ENCODE assay signal across 8 mouse cellular contexts in genomic region chr4:138748369-138749072, GRCm38 (mm10). TPM values are rescaled to one million over a fixed set of nuclear protein-coding genes. Genes with fewer than 3 reads are reported as not detected.
A peak's percentile ranks its signal among the peaks of the same experiment; 100 is the strongest.
DNase-seq lines count a peak whose midpoint lies in the region; ATAC-seq and TF ChIP-seq lines count a peak whose summit lies in the region.

No protein-coding gene starts in this region.

- no peaks in the 10 kb centered on the region for H3K9me3 ChIP-seq in heart, postnatal 0 days (replicated peaks; ENCODE audit: control insufficient read depth, low read length)
- peaks cover 6% of the 10 kb centered on the region; the same call in 1 of the 2 replicates for H3K9me3 ChIP-seq in heart, embryonic 12.5 days (replicated peaks)
- 0 out of 2 replicates have a peak, but pooled peaks cover 2% of the 10 kb centered on the region for H3K9me3 ChIP-seq in embryonic facial prominence, embryonic 10.5 days
- H3K9me3 ChIP-seq in hindbrain, postnatal 0 days (ENCODE audit: low read length), result no peaks in the 10 kb centered on the region

- no peak overlapping the region for H3K4me2 ChIP-seq in heart, postnatal 0 days (ENCODE audit: low read depth, low read length)
- no peak overlapping the region for H3K4me2 ChIP-seq in heart, embryonic 12.5 days
- no peak overlapping the region for H3K4me2 ChIP-seq in hindbrain, postnatal 0 days (ENCODE audit: low read depth, low read length)

- intact Hi-C loops in left cerebral cortex, postnatal 4 days (cut with DNase I), result no loop called here

- no peaks in the 10 kb centered on the region for H3K4me1 ChIP-seq in heart, postnatal 0 days (ENCODE audit: control insufficient read depth, insufficient read depth)
- no peaks in the 10 kb centered on the region for H3K4me1 ChIP-seq in heart, embryonic 12.5 days (replicated peaks)
- peaks cover 19% of the 10 kb centered on the region for H3K4me1 ChIP-seq in embryonic facial prominence, embryonic 10.5 days
- no peaks in the 10 kb centered on the region; the same call in 1 of the 2 replicates for H3K4me1 ChIP-seq in hindbrain, postnatal 0 days (ENCODE audit: insufficient read depth, low read length)
- peaks cover 19% of the 10 kb centered on the region for H3K4me1 ChIP-seq in olfactory bulb, adult 2 months (ENCODE audit: control insufficient read depth, insufficient read depth, low read length)

- no peak overlapping the region for H3K4me3 ChIP-seq in heart, postnatal 0 days (ENCODE audit: low read depth, low read length)
- no peak overlapping the region for H3K4me3 ChIP-seq in heart, embryonic 12.5 days
- no peak overlapping the region for H3K4me3 ChIP-seq in embryonic facial prominence, embryonic 10.5 days
- no peak overlapping the region for H3K4me3 ChIP-seq in hindbrain, postnatal 0 days (ENCODE audit: low read length)
- no peak overlapping the region for H3K4me3 ChIP-seq in olfactory bulb, adult 2 months (ENCODE audit: insufficient read depth, low read depth, low read length)

- H3K36me3 ChIP-seq in heart, postnatal 0 days (replicated peaks; ENCODE audit: control insufficient read depth, insufficient read depth, low read length), result no peaks in the 10 kb centered on the region
- H3K36me3 ChIP-seq in heart, embryonic 12.5 days, result no peaks in the 10 kb centered on the region
- no peaks in the 10 kb centered on the region for H3K36me3 ChIP-seq in embryonic facial prominence, embryonic 10.5 days (replicated peaks)
- no peaks in the 10 kb centered on the region for H3K36me3 ChIP-seq in hindbrain, postnatal 0 days (ENCODE audit: insufficient read depth, low read length)

- WGBS in heart, postnatal 0 days, result 45% methylated on average over 8 of the region's 8 CpGs
- 49% methylated on average over 8 of the region's 8 CpGs for WGBS in heart, embryonic 12.5 days
- 58% methylated on average over 8 of the region's 8 CpGs for WGBS in embryonic facial prominence, embryonic 10.5 days
- WGBS in hindbrain, postnatal 0 days, result 54% methylated on average over 8 of the region's 8 CpGs
- 60% methylated on average over 8 of the region's 8 CpGs for WGBS in olfactory bulb, adult 2 months

- peak; percentile 16 for DNase-seq in heart, postnatal 0 days (ENCODE audit: low spot score)
- peak; percentile 54 for DNase-seq in NIH3T3 (ENCODE audit: low read depth)
- peak; percentile 36 for DNase-seq in embryonic facial prominence, embryonic 10.5 days (ENCODE audit: low spot score)
- peak; percentile 83 for DNase-seq in hindbrain, postnatal 0 days (ENCODE audit: low spot score)
- DNase-seq in left cerebral cortex, postnatal 4 days, result peak; percentile 52

- no peak for TF ChIP-seq POLR2A in olfactory bulb, adult 2 months (IDR thresholded peaks at IDR 0.05; ENCODE audit: insufficient read depth, low read depth, low read length)

- peak; percentile 40; the same call in 1 of the 2 replicates for ATAC-seq in heart, postnatal 0 days (ENCODE audit: insufficient read depth, low read depth)
- ATAC-seq in heart, embryonic 12.5 days (ENCODE audit: insufficient number of reproducible peaks, low FRiP score), result no peak; the same call in 1 of the 2 replicates
- ATAC-seq in hindbrain, postnatal 0 days, result peak; percentile 65
- no peak for ATAC-seq in megakaryocyte, adult 5-6 weeks (ENCODE audit: poor library complexity, severe bottlenecking)

- no peak overlapping the region for H3K9ac ChIP-seq in heart, postnatal 0 days (replicated peaks; ENCODE audit: low read depth, low read length)
- no peak overlapping the region for H3K9ac ChIP-seq in heart, embryonic 12.5 days
- H3K9ac ChIP-seq in hindbrain, postnatal 0 days (replicated peaks; ENCODE audit: low read length), result no peak overlapping the region

- no peak for TF ChIP-seq EP300 in heart, postnatal 0 days (IDR thresholded peaks at IDR 0.05; ENCODE audit: low read depth)

- no peak overlapping the region for H3K27ac ChIP-seq in heart, postnatal 0 days (ENCODE audit: low read depth)
- H3K27ac ChIP-seq in heart, embryonic 12.5 days (ENCODE audit: poor library complexity, severe bottlenecking), result no peak overlapping the region
- no peak overlapping the region for H3K27ac ChIP-seq in embryonic facial prominence, embryonic 10.5 days (replicated peaks)
- H3K27ac ChIP-seq in hindbrain, postnatal 0 days, result no peak overlapping the region
- H3K27ac ChIP-seq in olfactory bulb, adult 2 months (ENCODE audit: insufficient read depth, low read depth, low read length), result no peak overlapping the region

- peaks cover 22% of the 10 kb centered on the region for H3K27me3 ChIP-seq in heart, postnatal 0 days (ENCODE audit: control insufficient read depth, insufficient read depth, low read length)
- peaks cover 36% of the 10 kb centered on the region for H3K27me3 ChIP-seq in heart, embryonic 12.5 days (replicated peaks)
- H3K27me3 ChIP-seq in embryonic facial prominence, embryonic 10.5 days (replicated peaks; ENCODE audit: low read depth, poor library complexity, severe bottlenecking), result no peaks in the 10 kb centered on the region
- H3K27me3 ChIP-seq in hindbrain, postnatal 0 days (ENCODE audit: insufficient read depth, low read length), result no peaks in the 10 kb centered on the region

- TF ChIP-seq CTCF in heart, postnatal 0 days (IDR thresholded peaks at IDR 0.05; ENCODE audit: low read depth), result peak; percentile 80
- peak; percentile 91 for TF ChIP-seq CTCF in hindbrain, postnatal 0 days (IDR thresholded peaks at IDR 0.05; ENCODE audit: low read depth)
- peak; percentile 46; the same call in 1 of the 2 replicates for TF ChIP-seq CTCF in olfactory bulb, adult 2 months (IDR thresholded peaks at IDR 0.05; ENCODE audit: insufficient read depth, low read depth, low read length)

RNA-seq across cellular contexts. Expression of gene Pla2g2f, which starts 8.9 kb away (rescaled TPM):
- not detected in 2 replicates for total RNA-seq in heart, postnatal 0 days (2014; rRNA removed; ENCODE audit: low replicate concordance)
- not detected in 2 replicates for polyA plus RNA-seq in heart, postnatal 0 days (2015; fragmentation: Nextera tagmentation; extraction: Ambion mirVana)
- not detected in 2 replicates for polyA plus RNA-seq in heart, embryonic 12.5 days (2016; fragmentation: Nextera tagmentation; extraction: Ambion mirVana)
- polyA plus RNA-seq in embryonic facial prominence, embryonic 10.5 days (2016; fragmentation: Nextera tagmentation; extraction: Ambion mirVana), result not detected in 2 replicates
- not detected in 2 replicates for total RNA-seq in hindbrain, postnatal 0 days (2014; rRNA removed)
- 0.09 and 0.11 TPM in 2 replicates for polyA plus RNA-seq in hindbrain, postnatal 0 days (2015; fragmentation: Nextera tagmentation; extraction: Ambion mirVana)
- total RNA-seq in left cerebral cortex, postnatal 4 days (2021), result not detected
- not detected in 2 replicates for polyA plus RNA-seq in olfactory bulb, adult 2 months (2012; ENCODE audit: insufficient read depth, insufficient read length, low replicate concordance, missing spikeins)
- total RNA-seq in megakaryocyte, adult 5-6 weeks (2015), result not detected in 2 replicates
- total RNA-seq in megakaryocyte, adult 5-6 weeks (2017), result not detected in 2 replicates

RNA-seq across cellular contexts. Expression of gene Ubxn10, which starts 11.6 kb away (rescaled TPM):
- total RNA-seq in heart, postnatal 0 days (2014; rRNA removed; ENCODE audit: low replicate concordance), result 1.9 and 2.0 TPM in 2 replicates
- 0.98 and 1.0 TPM in 2 replicates for polyA plus RNA-seq in heart, postnatal 0 days (2015; fragmentation: Nextera tagmentation; extraction: Ambion mirVana)
- polyA plus RNA-seq in heart, embryonic 12.5 days (2016; fragmentation: Nextera tagmentation; extraction: Ambion mirVana), result 0.95 and 1.3 TPM in 2 replicates
- polyA plus RNA-seq in embryonic facial prominence, embryonic 10.5 days (2016; fragmentation: Nextera tagmentation; extraction: Ambion mirVana), result 1.3 and 1.4 TPM in 2 replicates
- total RNA-seq in hindbrain, postnatal 0 days (2014; rRNA removed), result 6.9 and 8.9 TPM in 2 replicates
- polyA plus RNA-seq in hindbrain, postnatal 0 days (2015; fragmentation: Nextera tagmentation; extraction: Ambion mirVana), result 3.1 and 3.3 TPM in 2 replicates
- total RNA-seq in left cerebral cortex, postnatal 4 days (2021), result 1 to 10 TPM; 1.4 to 1.7 TPM
- polyA plus RNA-seq in olfactory bulb, adult 2 months (2012; ENCODE audit: insufficient read depth, insufficient read length, low replicate concordance, missing spikeins), result not detected in 2 replicates
- not detected in 2 replicates for total RNA-seq in megakaryocyte, adult 5-6 weeks (2015)
- total RNA-seq in megakaryocyte, adult 5-6 weeks (2017), result not detected in 2 replicates

RNA-seq across cellular contexts. Expression of gene Pla2g2c, which starts 23.9 kb away (rescaled TPM):
- 1.0 TPM in 1 of 2 replicates, not detected in the other for total RNA-seq in heart, postnatal 0 days (2014; rRNA removed; ENCODE audit: low replicate concordance)
- 0.11 and 0.27 TPM in 2 replicates for polyA plus RNA-seq in heart, postnatal 0 days (2015; fragmentation: Nextera tagmentation; extraction: Ambion mirVana)
- 0.15 and 0.41 TPM in 2 replicates for polyA plus RNA-seq in heart, embryonic 12.5 days (2016; fragmentation: Nextera tagmentation; extraction: Ambion mirVana)
- polyA plus RNA-seq in embryonic facial prominence, embryonic 10.5 days (2016; fragmentation: Nextera tagmentation; extraction: Ambion mirVana), result 0.52 and 0.65 TPM in 2 replicates
- 0.26 and 1.5 TPM in 2 replicates for total RNA-seq in hindbrain, postnatal 0 days (2014; rRNA removed)
- 0.82 and 0.93 TPM in 2 replicates for polyA plus RNA-seq in hindbrain, postnatal 0 days (2015; fragmentation: Nextera tagmentation; extraction: Ambion mirVana)
- total RNA-seq in left cerebral cortex, postnatal 4 days (2021), result under 1 TPM in 1 of 2 experiments, not detected in 1; 0.10 TPM
- polyA plus RNA-seq in olfactory bulb, adult 2 months (2012; ENCODE audit: insufficient read depth, insufficient read length, low replicate concordance, missing spikeins), result not detected in 2 replicates
- not detected in 2 replicates for total RNA-seq in megakaryocyte, adult 5-6 weeks (2015)
- not detected in 2 replicates for total RNA-seq in megakaryocyte, adult 5-6 weeks (2017)

RNA-seq across cellular contexts. Expression of gene Pla2g2d, which starts 27.0 kb away (rescaled TPM):
- not detected in 2 replicates for total RNA-seq in heart, postnatal 0 days (2014; rRNA removed; ENCODE audit: low replicate concordance)
- polyA plus RNA-seq in heart, postnatal 0 days (2015; fragmentation: Nextera tagmentation; extraction: Ambion mirVana), result not detected in 2 replicates
- not detected in 2 replicates for polyA plus RNA-seq in heart, embryonic 12.5 days (2016; fragmentation: Nextera tagmentation; extraction: Ambion mirVana)
- polyA plus RNA-seq in embryonic facial prominence, embryonic 10.5 days (2016; fragmentation: Nextera tagmentation; extraction: Ambion mirVana), result 0.26 and 0.80 TPM in 2 replicates
- 0.14 and 0.31 TPM in 2 replicates for total RNA-seq in hindbrain, postnatal 0 days (2014; rRNA removed)
- polyA plus RNA-seq in hindbrain, postnatal 0 days (2015; fragmentation: Nextera tagmentation; extraction: Ambion mirVana), result 0.71 and 0.76 TPM in 2 replicates
- total RNA-seq in left cerebral cortex, postnatal 4 days (2021), result not detected
- not detected in 2 replicates for polyA plus RNA-seq in olfactory bulb, adult 2 months (2012; ENCODE audit: insufficient read depth, insufficient read length, low replicate concordance, missing spikeins)
- total RNA-seq in megakaryocyte, adult 5-6 weeks (2015), result not detected in 2 replicates
- total RNA-seq in megakaryocyte, adult 5-6 weeks (2017), result not detected in 2 replicates

Comparison
In these comparisons a context has a peak if more than half of its experiments do, and no peak if none do; other contexts are left out.
1. ATAC-seq: peak in heart, postnatal 0 days (single experiment) and hindbrain, postnatal 0 days (single experiment); none in heart, embryonic 12.5 days (single experiment) and megakaryocyte, adult 5-6 weeks (single experiment).
2. DNase-seq: peak in every context shown above with its lines; median percentile 83 in hindbrain, postnatal 0 days; 54 in NIH3T3; 52 in left cerebral cortex, postnatal 4 days; 36 in embryonic facial prominence, embryonic 10.5 days; 16 in heart, postnatal 0 days.
3. Peak in every context shown above with its lines, with median percentiles within 50 percentile points of each other: CTCF ChIP-seq.